Mouse (Mus musculus): ENCODE data around the gene 1810010D01Rik. TPM values are rescaled to one million over a fixed set of nuclear protein-coding genes. Genes with fewer than 3 reads are reported as not detected.

1810010D01Rik gene
- polyA plus RNA-seq, 1 experiment = 2.5 TPM

DNA sequence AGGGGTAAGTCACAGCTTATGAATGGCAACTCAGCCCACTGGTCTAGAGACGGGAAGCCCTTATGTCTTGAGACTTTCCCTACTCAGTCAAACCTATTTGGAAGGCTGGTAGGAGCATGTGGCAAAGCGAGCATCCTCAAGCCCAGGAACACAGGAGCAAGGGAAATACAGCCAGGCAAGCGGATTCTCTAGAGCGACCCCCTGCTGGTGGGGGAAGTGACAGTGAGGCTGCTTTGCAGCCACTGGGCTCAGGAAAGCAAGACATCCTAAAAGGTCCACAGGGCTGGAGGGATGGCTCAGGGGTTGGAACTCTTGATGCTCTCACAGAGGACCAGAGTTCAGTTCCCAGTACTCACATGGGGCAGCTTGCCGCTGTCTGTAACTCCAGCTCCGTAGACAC, 11.6 kb downstream of the 1810010D01Rik start:
- WGBS = 93% methylated on average over 6 of the region's 6 CpGs
- H3K4me3 ChIP-seq (ENCODE audit: control insufficient read depth, insufficient read depth, low read length) = no peak overlapping the region
- TF ChIP-seq CTCF (IDR thresholded peaks at IDR 0.05; ENCODE audit: borderline replicate concordance, control insufficient read depth, extremely low read depth, insufficient read depth, low read length, poor library complexity) (no peak), POLR2A (IDR thresholded peaks at IDR 0.05; ENCODE audit: control insufficient read depth, extremely low read depth, insufficient read depth, low read length, poor library complexity) (no peak)
- no peak overlapping the region for H3K27ac ChIP-seq (ENCODE audit: control insufficient read depth, insufficient read depth, low read length)
- no peaks in the 10 kb centered on the region for H3K27me3 ChIP-seq (ENCODE audit: control insufficient read depth, insufficient read depth, low read length)
- no peaks in the 10 kb centered on the region for H3K4me1 ChIP-seq (replicated peaks; ENCODE audit: control insufficient read depth, insufficient read depth, low read length)
- DNase-seq = no peak
- H3K36me3 ChIP-seq (ENCODE audit: control insufficient read depth, insufficient read depth, low read length) = no peaks in the 10 kb centered on the region

DNA sequence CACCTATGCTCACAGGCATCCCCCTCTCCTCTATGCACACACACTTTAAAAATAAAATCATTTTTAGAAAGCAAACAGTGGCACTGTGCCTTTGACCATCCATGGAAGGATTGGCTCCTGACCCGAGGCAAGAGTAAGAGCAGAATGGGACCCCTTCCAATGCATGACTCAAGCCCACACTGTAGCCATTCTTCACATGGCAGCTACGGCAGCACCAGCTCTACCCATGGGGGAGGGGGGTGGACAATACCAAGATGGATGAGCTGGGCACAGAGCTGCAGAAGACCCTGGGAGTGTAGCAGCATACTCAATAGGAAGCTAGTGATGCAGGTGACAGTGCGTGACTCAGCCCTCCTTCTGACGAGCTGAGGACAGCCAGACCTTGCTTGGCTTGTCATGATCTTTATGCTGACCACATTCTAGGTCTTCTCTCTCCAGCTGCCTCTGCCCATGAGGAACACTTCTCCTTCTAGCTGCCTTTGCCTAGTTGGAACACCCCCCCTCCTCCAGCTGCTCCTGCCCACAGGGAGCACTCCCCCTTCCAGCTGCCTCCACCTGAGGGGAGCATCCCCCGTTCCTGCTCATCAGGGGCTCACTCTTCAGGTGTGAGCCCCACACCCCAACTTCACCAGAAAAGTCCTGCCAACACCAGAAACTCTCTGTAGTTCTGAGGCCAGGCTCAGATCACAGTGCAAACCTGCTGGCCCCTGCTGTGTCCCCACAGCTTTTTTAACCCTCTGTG, 12.6 kb downstream of the 1810010D01Rik start:
- no peak for TF ChIP-seq CTCF (IDR thresholded peaks at IDR 0.05; ENCODE audit: borderline replicate concordance, control insufficient read depth, extremely low read depth, insufficient read depth, low read length, poor library complexity)
- TF ChIP-seq POLR2A (IDR thresholded peaks at IDR 0.05; ENCODE audit: control insufficient read depth, extremely low read depth, insufficient read depth, low read length, poor library complexity) = no peak
- H3K36me3 ChIP-seq (ENCODE audit: control insufficient read depth, insufficient read depth, low read length) = no peaks in the 10 kb centered on the region
- H3K27me3 ChIP-seq (ENCODE audit: control insufficient read depth, insufficient read depth, low read length) = no peaks in the 10 kb centered on the region
- DNase-seq = no peak
- no peaks in the 10 kb centered on the region for H3K4me1 ChIP-seq (replicated peaks; ENCODE audit: control insufficient read depth, insufficient read depth, low read length)
- no peak overlapping the region for H3K27ac ChIP-seq (ENCODE audit: control insufficient read depth, insufficient read depth, low read length)
- no peak overlapping the region for H3K4me3 ChIP-seq (ENCODE audit: control insufficient read depth, insufficient read depth, low read length)
- WGBS = 68% methylated on average over 5 of the region's 5 CpGs

DNA sequence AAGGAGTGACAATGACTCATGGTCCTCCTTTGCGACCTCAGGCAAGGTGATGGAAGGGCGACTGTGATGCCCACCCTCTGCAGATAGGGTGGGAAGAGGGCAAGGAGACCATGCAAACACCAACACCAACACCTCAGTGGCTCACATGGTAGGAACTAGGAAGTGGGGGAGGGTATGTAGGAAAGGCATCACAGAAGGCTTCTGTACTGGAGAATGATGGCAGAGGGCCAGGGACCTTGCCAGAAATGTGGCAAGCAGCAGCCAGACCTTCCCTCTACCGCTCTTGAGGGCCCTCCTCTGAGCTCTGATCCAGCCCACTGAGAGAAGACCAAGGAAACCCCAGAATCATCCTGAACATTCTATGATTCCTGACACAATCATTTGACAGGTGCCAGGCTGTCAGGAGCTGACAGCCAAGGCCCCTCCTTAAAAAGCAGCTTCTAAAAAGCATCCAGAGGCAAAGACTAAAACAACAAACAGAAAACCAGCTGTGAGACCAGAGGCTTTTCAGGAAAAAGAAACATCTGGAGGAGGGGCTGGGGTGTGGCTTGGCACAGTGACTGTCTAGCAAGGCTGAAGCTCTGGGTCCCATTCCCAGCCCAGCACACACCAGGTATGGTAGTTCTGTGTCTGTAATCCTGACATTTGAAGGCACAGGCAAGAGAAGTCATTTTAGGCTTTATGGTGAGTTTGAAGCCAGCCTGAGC, 13.3 kb downstream of the 1810010D01Rik start:
- H3K27me3 ChIP-seq (ENCODE audit: control insufficient read depth, insufficient read depth, low read length) = no peaks in the 10 kb centered on the region
- WGBS = 35% methylated on average over 3 of the region's 3 CpGs
- H3K36me3 ChIP-seq (ENCODE audit: control insufficient read depth, insufficient read depth, low read length) = no peaks in the 10 kb centered on the region
- DNase-seq = no peak
- H3K4me1 ChIP-seq (replicated peaks; ENCODE audit: control insufficient read depth, insufficient read depth, low read length) = no peaks in the 10 kb centered on the region
- no peak for TF ChIP-seq POLR2A (IDR thresholded peaks at IDR 0.05; ENCODE audit: control insufficient read depth, extremely low read depth, insufficient read depth, low read length, poor library complexity)
- TF ChIP-seq CTCF (IDR thresholded peaks at IDR 0.05; ENCODE audit: borderline replicate concordance, control insufficient read depth, extremely low read depth, insufficient read depth, low read length, poor library complexity) = no peak
- no peak overlapping the region for H3K4me3 ChIP-seq (ENCODE audit: control insufficient read depth, insufficient read depth, low read length)
- no peak overlapping the region for H3K27ac ChIP-seq (ENCODE audit: control insufficient read depth, insufficient read depth, low read length)

DNA sequence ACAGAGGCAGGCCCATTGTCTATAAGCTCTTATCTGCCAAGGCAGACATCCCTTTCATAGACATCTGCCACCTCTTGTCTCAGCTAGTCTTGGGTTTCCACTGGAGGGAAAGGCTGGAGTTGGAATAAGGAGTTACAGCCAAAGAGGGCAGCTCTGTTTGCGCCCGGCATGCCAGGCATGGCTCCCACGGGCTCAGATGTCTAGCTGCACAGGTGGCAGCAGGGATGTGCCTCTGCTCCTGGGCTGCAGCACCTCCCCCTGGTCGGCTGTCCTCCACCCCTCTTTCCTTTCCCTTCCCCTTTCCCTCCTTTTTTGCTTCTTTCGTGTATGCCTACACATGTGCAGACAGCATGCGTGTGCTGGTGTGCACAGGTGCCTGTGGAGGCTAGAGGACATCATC, 15.1 kb downstream of the 1810010D01Rik start:
- H3K4me3 ChIP-seq (ENCODE audit: control insufficient read depth, insufficient read depth, low read length) = no peak overlapping the region
- H3K36me3 ChIP-seq (ENCODE audit: control insufficient read depth, insufficient read depth, low read length) = no peaks in the 10 kb centered on the region
- WGBS = 87% methylated on average over 6 of the region's 6 CpGs
- DNase-seq = no peak
- H3K4me1 ChIP-seq (replicated peaks; ENCODE audit: control insufficient read depth, insufficient read depth, low read length) = no peaks in the 10 kb centered on the region
- H3K27me3 ChIP-seq (ENCODE audit: control insufficient read depth, insufficient read depth, low read length) = no peaks in the 10 kb centered on the region
- TF ChIP-seq CTCF (IDR thresholded peaks at IDR 0.05; ENCODE audit: borderline replicate concordance, control insufficient read depth, extremely low read depth, insufficient read depth, low read length, poor library complexity) = no peak
- TF ChIP-seq POLR2A (IDR thresholded peaks at IDR 0.05; ENCODE audit: control insufficient read depth, extremely low read depth, insufficient read depth, low read length, poor library complexity) = no peak
- H3K27ac ChIP-seq (ENCODE audit: control insufficient read depth, insufficient read depth, low read length) = no peak overlapping the region

DNA sequence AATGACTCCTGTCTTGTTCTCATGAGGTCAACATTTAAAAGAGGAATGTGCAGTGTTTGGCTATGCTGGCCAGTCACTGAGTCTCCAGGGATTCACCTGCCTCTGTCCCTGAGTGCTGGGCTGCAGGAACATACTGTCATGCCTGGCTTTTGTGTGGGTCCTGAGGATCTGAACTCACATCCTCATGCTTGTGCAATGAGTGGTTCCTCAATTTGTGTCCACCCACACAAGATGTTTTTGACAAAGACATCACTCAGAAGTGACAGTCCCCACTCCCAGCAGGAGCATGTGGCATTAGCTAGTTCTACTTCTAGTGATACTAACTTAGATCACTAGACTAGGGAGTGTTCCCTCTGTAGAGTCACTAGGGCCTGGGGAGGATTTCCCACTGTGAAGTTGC, 17.4 kb downstream of the 1810010D01Rik start:
- Histone ChIP-seq H3K27ac (ENCODE audit: control insufficient read depth, insufficient read depth, low read length) (no peak overlapping the region), H3K27me3 (ENCODE audit: control insufficient read depth, insufficient read depth, low read length) (no peaks in the 10 kb centered on the region), H3K4me3 (ENCODE audit: control insufficient read depth, insufficient read depth, low read length) (no peak overlapping the region), H3K36me3 (ENCODE audit: control insufficient read depth, insufficient read depth, low read length) (no peaks in the 10 kb centered on the region), H3K4me1 (replicated peaks; ENCODE audit: control insufficient read depth, insufficient read depth, low read length) (no peaks in the 10 kb centered on the region)
- no peak for DNase-seq
- TF ChIP-seq CTCF (IDR thresholded peaks at IDR 0.05; ENCODE audit: borderline replicate concordance, control insufficient read depth, extremely low read depth, insufficient read depth, low read length, poor library complexity) = no peak

DNA sequence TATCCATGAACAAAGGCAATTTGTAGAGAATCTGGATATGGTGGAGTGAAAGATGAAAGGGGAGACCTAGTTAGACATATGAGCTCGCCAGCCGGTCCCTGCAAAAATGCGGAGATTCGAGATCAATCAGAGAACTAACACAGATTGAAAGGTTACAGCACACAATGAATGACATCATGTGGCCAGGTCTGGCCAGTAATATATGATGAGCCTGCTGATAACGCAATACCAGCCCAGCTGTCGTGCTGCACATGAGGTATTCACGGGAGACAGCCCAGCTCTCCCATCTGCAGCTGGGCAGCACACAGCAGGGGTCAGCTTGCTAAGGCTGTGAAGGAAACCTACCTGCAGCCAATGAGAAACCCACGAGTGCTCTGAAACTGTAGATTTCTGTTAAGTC, 18.6 kb downstream of the 1810010D01Rik start:
- Histone ChIP-seq H3K4me1 (replicated peaks; ENCODE audit: control insufficient read depth, insufficient read depth, low read length) (no peaks in the 10 kb centered on the region), H3K4me3 (ENCODE audit: control insufficient read depth, insufficient read depth, low read length) (no peak overlapping the region), H3K27me3 (ENCODE audit: control insufficient read depth, insufficient read depth, low read length) (no peaks in the 10 kb centered on the region), H3K27ac (ENCODE audit: control insufficient read depth, insufficient read depth, low read length) (no peak overlapping the region), H3K36me3 (ENCODE audit: control insufficient read depth, insufficient read depth, low read length) (no peaks in the 10 kb centered on the region)
- no peak for DNase-seq
- no peak for TF ChIP-seq POLR2A (IDR thresholded peaks at IDR 0.05; ENCODE audit: control insufficient read depth, extremely low read depth, insufficient read depth, low read length, poor library complexity)
- TF ChIP-seq CTCF (IDR thresholded peaks at IDR 0.05; ENCODE audit: borderline replicate concordance, control insufficient read depth, extremely low read depth, insufficient read depth, low read length, poor library complexity) = no peak
- WGBS = 87% methylated on average over 8 of the region's 8 CpGs

Data from thymus, adult 2 months (tissue).